In genomic region chr6:100586758-100587157, GRCm38 (mm10) we compare ENCODE assay signal across 33 mouse cellular contexts.
"Had no signal": no experiment of that assay in that cellular context is flagged by ENCODE, and none has a peak within 500 bp of the region (broad histone marks: within the 10 kb centered on the region; RNA-seq: fewer than 3 reads in every experiment).

No protein-coding gene starts in this region.

- H3K27me3 ChIP-seq: heart, embryonic 12.5 days; heart, embryonic 13.5 days; heart, embryonic 15.5 days; hindbrain, embryonic 12.5 days; hindbrain, embryonic 15.5 days; intestine, embryonic 15.5 days; kidney, embryonic 15.5 days had no signal

- H3K9me3 ChIP-seq: heart, embryonic 10.5 days; heart, embryonic 12.5 days; heart, embryonic 13.5 days; heart, embryonic 15.5 days; hindbrain, embryonic 12.5 days; hindbrain, embryonic 13.5 days; hindbrain, embryonic 15.5 days; intestine, embryonic 15.5 days; kidney, embryonic 15.5 days had no signal

- H3K36me3 ChIP-seq: heart, embryonic 10.5 days; heart, embryonic 12.5 days; heart, embryonic 13.5 days; heart, embryonic 15.5 days; hindbrain, embryonic 12.5 days; hindbrain, embryonic 13.5 days; hindbrain, embryonic 15.5 days; intestine, embryonic 15.5 days; kidney, embryonic 15.5 days had no signal

- H3K4me1 ChIP-seq: heart, embryonic 10.5 days; heart, embryonic 15.5 days; hindbrain, embryonic 15.5 days; intestine, embryonic 15.5 days; kidney, embryonic 15.5 days had no signal

- H3K27ac ChIP-seq: heart, embryonic 10.5 days; heart, embryonic 13.5 days; heart, embryonic 15.5 days; hindbrain, embryonic 12.5 days; hindbrain, embryonic 13.5 days; hindbrain, embryonic 14.5 days; hindbrain, embryonic 15.5 days; hindbrain, postnatal 0 days; intestine, embryonic 15.5 days; kidney, embryonic 15.5 days; kidney, postnatal 0 days; layer of hippocampus, adult 2 months; left cerebral cortex, adult 2 months had no signal

- DNase-seq: heart, postnatal 10 days; heart, postnatal 14 days; heart, postnatal 36 days; heart, postnatal 4 days; kidney, adult 11 months; kidney, adult 18-20 months; kidney, adult 2 months; kidney, adult 8-10 months; kidney, adult 9 months; kidney, postnatal 14 days; kidney, postnatal 25 days; kidney, postnatal 36 days; kidney, postnatal 4 days; layer of hippocampus, adult 9-11 months; layer of hippocampus, postnatal 36 days had no signal

- ATAC-seq: hindbrain, embryonic 16.5 days; hindbrain, postnatal 0 days; inflammation-experienced regulatory T-cells, adult 6 months; intestine, embryonic 15.5 days; intestine, embryonic 16.5 days; intestine, postnatal 0 days had no signal

- H3K4me3 ChIP-seq: heart, embryonic 10.5 days; heart, embryonic 12.5 days; heart, embryonic 13.5 days; heart, embryonic 15.5 days; hindbrain, embryonic 12.5 days; hindbrain, embryonic 13.5 days; hindbrain, embryonic 15.5 days; intestine, embryonic 15.5 days; kidney, embryonic 15.5 days; layer of hippocampus, adult 2 months; left cerebral cortex, adult 2 months had no signal

- H3K9ac ChIP-seq: heart, embryonic 12.5 days; heart, embryonic 13.5 days; heart, embryonic 15.5 days; hindbrain, embryonic 12.5 days; hindbrain, embryonic 13.5 days; hindbrain, embryonic 14.5 days; hindbrain, embryonic 15.5 days; intestine, embryonic 15.5 days; kidney, embryonic 15.5 days had no signal
